Mouse (Mus musculus) testis, postnatal 10 days (tissue): Measurements from ENCODE around the gene Wnt4.

Experiments
- DNase-seq: peaks from one replicate; pipeline ENCODE4 v3.0.0; 2021; ENCODE audit warnings: low spot score

Wnt4 gene

GRCm38 (mm10) chr4:137306991-137307706, 29.9 kb downstream of the Wnt4 start:
- no peak for DNase-seq

- no peak for DNase-seq
These were observed 31.1 kb downstream of the Wnt4 start for GRCm38 (mm10) chr4:137308377-137308776.

GRCm38 (mm10) chr4:137313511-137313910, 36.2 kb downstream of the Wnt4 start:
- DNase-seq, result no peak

GRCm38 (mm10) chr4:137314561-137314960, 37.3 kb downstream of the Wnt4 start:
- no peak for DNase-seq

GRCm38 (mm10) chr4:137315061-137315460, 37.8 kb downstream of the Wnt4 start:
- DNase-seq, result no peak

GRCm38 (mm10) chr4:137316027-137316770, 38.9 kb downstream of the Wnt4 start:
- no peak for DNase-seq

- no peak for DNase-seq
These were observed 47.6 kb downstream of the Wnt4 start for GRCm38 (mm10) chr4:137324926-137325325.

- no peak for DNase-seq
These were observed 49.2 kb downstream of the Wnt4 start for GRCm38 (mm10) chr4:137326494-137326893.

- no peak for DNase-seq
These were observed 54.8 kb downstream of the Wnt4 start for GRCm38 (mm10) chr4:137332051-137332450.

GRCm38 (mm10) chr4:137336468-137336867, 59.2 kb downstream of the Wnt4 start:
- no peak for DNase-seq

GRCm38 (mm10) chr4:137339415-137339814, 62.1 kb downstream of the Wnt4 start:
- DNase-seq, result no peak

- no peak for DNase-seq
These were observed 65.5 kb downstream of the Wnt4 start for GRCm38 (mm10) chr4:137342816-137343215.

- no peak for DNase-seq
These were observed 67.8 kb downstream of the Wnt4 start for GRCm38 (mm10) chr4:137345112-137345511.

- DNase-seq, result no peak
These were observed 68.5 kb downstream of the Wnt4 start for GRCm38 (mm10) chr4:137345790-137346189.
